Mouse (Mus musculus): Measurements from ENCODE around the gene Pop7. TPM values are rescaled to one million over a fixed set of nuclear protein-coding genes. Genes with fewer than 3 reads are reported as not detected.

Pop7 gene
- total RNA-seq (2021): 10 to 100 TPM; 15.9 to 16.1 TPM
- long read RNA-seq, experiment 1, partial matches to known transcripts: 0 of 8 reads
- long read RNA-seq, experiment 1, other reads (novel, unspliced or antisense): 0 of 8 reads
- long read RNA-seq, experiment 2, transcript Pop7-201 (2 exons, 881 nt): major isoform, 14 of 18 reads
- long read RNA-seq, experiment 2, partial matches to known transcripts: 0 of 18 reads
- long read RNA-seq, experiment 2, other reads (novel, unspliced or antisense): 0 of 18 reads

GRCm38 (mm10) chr5:137501709-137502666, at the start of gene Pop7:
Gene Pop7 (minus strand): TSS chr5:137502518.
- intact Hi-C loops (cut with DNase I; ENCODE audit: low total_unique reads): no loop called here
- DNase-seq: peak; percentile 99

DNA sequence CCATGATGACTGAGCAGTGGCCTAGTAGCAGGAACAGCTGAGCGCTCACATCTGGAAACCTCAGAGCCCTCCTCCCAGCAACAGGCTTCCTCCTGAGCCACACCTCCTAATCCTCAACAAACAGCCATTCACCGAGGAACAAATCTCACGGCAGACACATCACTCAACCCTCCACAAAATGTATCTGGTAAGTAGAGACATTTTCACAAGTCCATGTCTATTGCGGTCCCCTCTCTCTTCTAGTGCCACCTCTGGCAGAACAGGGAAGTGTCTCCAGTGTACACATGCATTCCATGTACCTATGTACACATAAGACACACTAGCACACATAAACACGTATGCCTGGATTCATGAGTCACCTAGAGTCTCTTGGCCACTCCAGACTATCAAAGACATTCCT, 48.8 kb upstream of the Pop7 start:
- intact Hi-C loops (cut with DNase I; ENCODE audit: low total_unique reads): no loop called here
- DNase-seq: no peak

GRCm38 (mm10) chr5:137549840-137550239, 47.5 kb upstream of the Pop7 start:
- no peak for DNase-seq
- intact Hi-C loops (cut with DNase I; ENCODE audit: low total_unique reads): no loop called here

DNA sequence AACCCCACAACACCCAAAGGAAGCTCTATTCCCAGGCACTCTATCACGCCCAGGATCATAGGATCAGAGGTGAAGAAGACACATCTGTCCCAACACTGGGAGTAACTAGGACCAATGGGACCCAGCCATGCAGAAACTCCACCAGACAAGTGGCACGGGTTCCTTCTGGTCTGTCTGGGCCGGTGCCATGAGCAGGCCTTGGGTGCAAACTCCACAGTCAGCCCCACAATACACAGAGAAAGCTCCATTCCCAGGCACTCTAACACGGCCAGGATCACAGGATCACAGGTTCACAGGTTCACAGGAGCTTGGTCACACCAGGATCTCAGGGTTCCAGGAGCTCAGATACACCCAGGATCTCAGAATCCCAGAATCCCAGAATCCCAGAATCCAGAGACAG, 43.3 kb upstream of the Pop7 start:
- no peak for DNase-seq

DNA sequence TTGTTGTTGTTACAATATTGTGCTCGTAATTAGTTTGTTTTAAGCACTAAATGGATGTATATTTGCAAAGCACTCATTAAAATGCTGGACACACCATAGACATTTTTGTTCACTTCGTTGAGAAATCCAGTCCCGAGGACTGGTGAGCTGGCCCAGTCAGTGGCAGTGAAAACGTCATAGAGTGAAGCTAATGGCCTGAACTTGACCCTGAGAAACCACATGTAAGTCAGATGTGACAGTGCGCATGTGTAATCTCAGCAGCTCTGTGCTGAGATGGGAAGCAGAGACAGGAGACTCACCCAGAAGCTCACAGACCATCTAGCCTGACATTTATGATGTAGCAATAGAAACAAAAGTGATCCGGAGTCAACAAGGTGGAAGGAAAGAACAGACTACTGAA, 42.6 kb upstream of the Pop7 start:
- DNase-seq: no peak
- intact Hi-C loops (cut with DNase I; ENCODE audit: low total_unique reads): no loop called here

More for the DNA sequence above, 43.3 kb upstream of the Pop7 start:
- intact Hi-C loops (cut with DNase I; ENCODE audit: low total_unique reads): no loop called here

- intact Hi-C loops (cut with DNase I; ENCODE audit: low total_unique reads): no loop called here
- DNase-seq: no peak
These were observed 39.6 kb upstream of the Pop7 start for GRCm38 (mm10) chr5:137541768-137542540.

DNA sequence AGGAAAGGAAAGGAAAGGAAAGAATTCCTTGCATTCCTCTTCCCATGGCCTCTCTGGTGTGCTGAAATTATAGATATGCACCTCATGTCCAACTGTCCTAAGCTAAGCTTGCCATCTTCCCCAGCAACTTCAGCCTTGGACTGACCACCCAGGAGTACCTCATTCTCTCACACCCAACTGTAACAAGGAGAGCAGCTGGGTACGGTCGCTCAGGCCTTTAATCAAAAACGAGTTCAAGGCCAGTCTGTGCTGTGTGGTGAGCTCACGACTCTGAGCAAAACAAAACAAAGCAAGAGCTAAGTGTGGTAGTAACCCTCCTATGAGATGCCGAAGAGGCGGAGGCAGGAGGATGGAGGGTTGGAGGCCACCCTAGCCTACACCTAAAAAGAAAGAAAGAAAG, 38.7 kb upstream of the Pop7 start:
- no peak for DNase-seq
- intact Hi-C loops (cut with DNase I; ENCODE audit: low total_unique reads): no loop called here

- DNase-seq: no peak
- intact Hi-C loops (cut with DNase I; ENCODE audit: low total_unique reads): no loop called here
These were observed 37.0 kb upstream of the Pop7 start for GRCm38 (mm10) chr5:137539291-137539801.

DNA sequence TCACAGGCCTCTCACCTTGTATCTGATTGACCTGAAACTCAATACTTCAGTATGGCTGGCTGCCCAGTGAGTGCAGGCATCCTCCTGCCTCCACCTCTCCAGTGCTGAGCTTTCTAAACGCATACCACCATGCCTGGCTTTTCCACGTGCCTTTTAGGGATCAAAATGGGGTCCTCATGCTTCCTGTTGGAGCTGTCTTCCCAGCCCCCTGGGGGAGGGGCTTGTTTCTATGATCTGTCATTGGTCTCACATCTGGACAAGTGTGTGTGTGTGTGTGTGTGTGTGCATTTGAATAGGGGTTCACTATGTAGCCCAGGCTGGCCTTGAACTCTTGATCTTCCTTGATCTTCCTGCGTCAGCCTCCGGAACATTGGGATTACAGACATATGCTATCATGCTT, 35.1 kb upstream of the Pop7 start:
- DNase-seq: no peak
- intact Hi-C loops (cut with DNase I; ENCODE audit: low total_unique reads): no loop called here

DNA sequence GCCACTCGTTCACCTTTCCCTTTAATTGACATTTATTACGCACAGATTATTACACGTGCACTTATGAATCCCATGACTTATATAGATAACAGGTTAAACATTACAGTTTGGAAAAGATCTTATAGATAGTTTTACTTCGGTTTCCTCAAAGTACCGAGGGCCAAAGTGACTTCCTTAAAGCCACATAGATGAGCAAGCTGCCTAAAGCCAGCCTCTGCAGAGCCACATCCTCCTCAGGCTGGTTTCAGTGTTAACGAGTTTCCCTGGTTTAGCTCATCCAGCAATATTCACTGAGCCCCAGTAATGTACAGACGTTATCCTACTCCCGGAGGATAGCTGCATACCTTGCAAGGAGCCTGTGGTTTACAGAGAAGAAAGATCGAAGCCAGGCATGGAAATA, 33.0 kb upstream of the Pop7 start:
- no peak for DNase-seq
- intact Hi-C loops (cut with DNase I; ENCODE audit: low total_unique reads): no loop called here

DNA sequence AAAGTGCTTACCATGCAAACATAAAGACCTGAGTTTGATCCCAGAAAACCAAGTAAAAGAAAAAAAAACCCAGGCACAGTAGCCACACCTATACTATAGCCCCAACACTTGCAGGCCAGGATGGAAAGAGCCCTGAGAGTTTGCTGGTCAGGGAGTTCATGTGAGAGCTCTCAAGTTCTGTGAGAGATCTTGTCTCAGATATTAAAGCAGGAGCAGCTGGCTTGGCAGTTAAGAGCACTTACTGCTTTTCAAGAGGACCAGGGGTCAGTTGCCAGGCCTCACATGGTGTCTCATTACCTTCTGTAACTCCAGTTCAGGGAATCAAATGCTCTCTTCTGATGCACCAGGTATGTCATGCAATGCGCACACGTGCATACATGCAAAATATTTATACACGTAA, 32.4 kb upstream of the Pop7 start:
- intact Hi-C loops (cut with DNase I; ENCODE audit: low total_unique reads): no loop called here
- no peak for DNase-seq

- intact Hi-C loops (cut with DNase I; ENCODE audit: low total_unique reads): no loop called here
- peak; percentile 100 for DNase-seq
These were observed 31.0 kb upstream of the Pop7 start, which contains the start of the genes Epo and Gnb2 for GRCm38 (mm10) chr5:137533117-137533827. Gene Epo (minus strand): TSS chr5:137533242. Gene Gnb2 (minus strand): TSS chr5:137533510.

DNA sequence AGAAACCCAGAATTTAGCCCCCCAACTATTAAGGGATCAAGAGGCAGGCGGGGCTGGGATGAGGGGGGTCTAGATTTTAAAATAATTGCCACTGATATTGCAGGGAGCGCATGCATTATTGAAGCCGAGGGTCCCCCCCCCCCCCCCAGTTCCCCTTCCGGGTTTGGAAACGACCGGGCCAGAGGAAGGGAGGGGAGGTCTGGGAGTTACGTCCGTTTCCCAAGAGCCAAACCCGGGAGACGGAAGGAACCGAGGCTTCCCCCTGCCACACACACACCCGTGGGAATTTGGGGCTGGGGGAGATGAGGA, 30.4 kb upstream of the Pop7 start:
- no peak for DNase-seq
- intact Hi-C loops (cut with DNase I; ENCODE audit: low total_unique reads): no loop called here

- no peak for DNase-seq
- intact Hi-C loops (cut with DNase I; ENCODE audit: low total_unique reads): no loop called here
These were observed 30.0 kb upstream of the Pop7 start for GRCm38 (mm10) chr5:137532131-137532807.

GRCm38 (mm10) chr5:137531414-137532130, 29.3 kb upstream of the Pop7 start:
- DNase-seq: peak; percentile 69
- intact Hi-C loops (cut with DNase I; ENCODE audit: low total_unique reads): no loop called here

DNA sequence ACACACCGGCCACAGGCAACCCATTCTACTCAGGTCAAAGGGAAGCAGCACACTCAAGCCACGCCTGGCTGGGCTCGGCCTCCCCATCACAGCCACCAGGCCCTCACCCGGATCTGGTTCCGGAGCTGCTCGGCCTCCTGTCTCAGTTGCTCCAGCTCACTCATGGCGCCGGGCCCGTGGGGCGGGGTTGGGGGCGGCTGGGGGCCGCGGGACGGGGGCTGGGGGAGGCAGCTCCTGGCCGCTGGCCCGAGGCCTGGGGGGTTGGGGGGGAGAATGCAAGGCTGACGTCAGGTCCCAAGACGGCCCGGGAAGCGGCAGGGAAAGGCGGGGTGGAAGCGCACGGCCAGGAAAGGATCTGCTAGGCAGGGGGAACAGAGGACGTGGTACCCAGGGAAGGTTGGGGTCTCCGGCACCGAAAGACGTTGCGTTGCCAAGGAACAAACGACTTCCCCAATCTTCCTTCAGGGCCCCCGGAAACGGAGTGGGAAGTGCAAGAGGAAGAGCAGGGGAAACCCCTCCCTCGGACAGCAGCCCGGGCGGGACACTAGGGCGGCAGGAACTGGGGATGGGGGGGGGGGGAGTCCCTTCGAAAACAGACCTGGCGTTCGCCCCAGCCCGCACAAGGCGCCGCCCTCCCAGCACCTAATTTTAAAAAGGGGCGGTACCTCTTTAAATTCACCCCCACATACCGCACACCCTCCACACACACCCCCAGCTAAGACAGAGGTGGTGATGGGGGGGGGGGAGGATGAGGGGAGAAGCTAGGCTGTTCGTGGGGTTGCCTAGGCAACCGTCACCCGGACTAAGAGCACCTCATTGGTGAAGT, 28.5 kb upstream of the Pop7 start:
- DNase-seq: peak; percentile 86
- intact Hi-C loops (cut with DNase I; ENCODE audit: low total_unique reads): no loop called here

DNA sequence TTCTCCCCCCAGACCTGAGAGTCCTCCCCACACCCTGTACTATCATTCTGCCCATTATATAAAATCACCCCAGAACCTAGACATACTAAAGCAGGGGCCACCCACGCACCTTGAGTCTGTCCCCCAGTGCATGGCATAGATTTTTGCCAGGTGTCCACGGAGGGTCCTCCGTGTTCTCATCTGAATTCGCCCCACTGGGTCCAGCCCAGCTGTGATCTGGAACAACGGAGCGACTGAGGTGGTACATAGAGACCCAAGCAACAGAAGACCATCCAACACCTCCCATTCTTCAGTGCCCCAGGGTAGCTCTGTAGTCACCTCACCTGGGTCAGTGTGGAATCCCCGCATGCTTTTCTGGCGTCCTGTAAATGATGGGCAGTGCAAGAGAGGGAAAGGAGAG, 27.8 kb upstream of the Pop7 start:
- no peak for DNase-seq
- intact Hi-C loops (cut with DNase I; ENCODE audit: low total_unique reads): no loop called here
